Mouse (Mus musculus) retina, postnatal 7 days (tissue): ENCODE results near the gene Ndrg4.

Experiments used
- DNase-seq: peaks from one replicate; pipeline ENCODE4 v3.0.0-alpha.2; 2012; ENCODE audit warnings: low read depth, low spot score

The Ndrg4 gene

DNA sequence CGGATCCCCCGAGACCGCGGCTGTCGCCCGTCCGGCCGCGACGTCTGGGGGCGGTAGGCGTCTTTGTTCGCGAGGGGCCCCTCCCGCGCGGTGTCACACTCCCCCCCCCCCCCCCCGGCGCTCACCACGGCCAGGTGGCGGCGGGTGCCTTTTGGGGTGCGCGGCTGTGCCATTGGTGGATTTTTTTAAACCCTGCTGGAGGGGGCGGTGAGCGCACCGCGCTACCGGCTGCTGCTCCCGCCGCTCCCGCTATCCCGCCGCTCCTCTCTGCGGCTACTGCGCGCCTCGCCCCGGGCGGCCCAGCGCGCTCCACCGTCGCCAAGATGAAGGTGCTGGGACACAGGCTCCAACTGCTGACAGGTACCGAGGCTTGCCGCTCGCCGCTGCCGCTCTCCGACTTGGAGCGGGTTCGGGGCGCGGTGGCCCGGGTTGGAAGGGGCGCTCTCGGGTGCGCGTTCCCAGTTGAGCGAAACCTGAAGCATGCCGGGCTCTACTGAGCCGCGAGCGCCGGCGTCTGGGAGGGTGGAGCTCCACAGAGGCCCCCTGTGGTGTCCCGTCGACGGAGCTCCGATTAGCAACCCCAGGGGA is 1.3 kb downstream of the Ndrg4 start:
- DNase-seq = no peak

DNA sequence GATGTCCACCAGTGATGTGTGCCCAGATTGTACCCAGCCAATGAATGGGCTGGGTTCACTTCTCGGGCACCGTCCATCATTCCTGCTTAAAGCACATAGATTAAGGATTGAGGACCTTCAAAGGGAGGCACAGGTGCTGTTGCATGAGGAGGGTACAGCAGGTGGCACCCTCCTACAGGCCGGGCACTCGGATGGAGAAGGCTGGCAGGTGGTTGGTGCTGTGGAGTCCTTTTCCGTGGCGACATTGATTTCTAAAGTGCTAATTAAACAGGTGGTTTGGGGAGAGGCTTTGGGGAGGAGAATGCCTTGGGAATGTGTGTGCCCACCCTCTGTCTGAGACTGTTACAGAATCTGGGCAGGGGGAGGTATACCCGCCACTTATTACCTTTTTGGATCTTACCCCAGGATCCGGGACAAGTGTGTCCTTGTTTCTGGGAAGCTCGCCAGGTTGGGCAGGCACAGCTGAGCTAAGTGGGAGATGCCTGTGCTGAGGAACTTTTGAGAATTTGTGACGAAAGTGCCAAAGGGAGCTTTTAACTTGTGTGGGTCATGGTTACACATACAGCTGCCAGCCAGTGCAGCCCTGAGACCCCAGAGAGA is 11.4 kb downstream of the Ndrg4 start:
- no peak for DNase-seq

DNA sequence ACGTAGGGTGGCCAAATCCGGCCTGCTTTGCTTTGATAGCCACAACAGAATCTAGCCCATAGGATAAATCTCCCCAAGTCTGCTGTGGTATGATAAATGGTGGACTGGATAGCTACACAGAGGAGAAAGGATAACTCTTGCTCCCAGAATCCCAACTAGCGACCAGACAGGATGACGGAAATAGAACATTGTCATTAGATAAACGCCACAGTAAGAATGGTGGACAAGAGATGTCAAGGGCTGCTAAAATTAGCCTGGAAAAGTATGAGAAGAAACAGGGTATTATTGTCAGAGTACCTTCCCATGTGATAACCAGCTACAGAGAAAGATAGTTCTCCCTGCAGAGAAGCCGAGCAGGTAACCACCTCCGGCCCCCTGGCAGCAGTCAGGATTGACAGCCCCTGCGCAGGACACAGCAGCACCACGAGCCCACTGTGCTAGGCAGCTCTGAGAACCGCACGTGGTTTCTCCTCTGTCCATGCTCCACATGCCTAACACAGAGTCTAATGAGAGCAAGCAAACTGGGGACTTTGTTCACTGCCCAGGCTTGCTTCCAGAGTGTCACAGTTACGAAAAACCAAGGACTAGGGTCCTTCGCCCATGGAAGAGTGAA is 14.3 kb downstream of the Ndrg4 start:
- no peak for DNase-seq

DNA sequence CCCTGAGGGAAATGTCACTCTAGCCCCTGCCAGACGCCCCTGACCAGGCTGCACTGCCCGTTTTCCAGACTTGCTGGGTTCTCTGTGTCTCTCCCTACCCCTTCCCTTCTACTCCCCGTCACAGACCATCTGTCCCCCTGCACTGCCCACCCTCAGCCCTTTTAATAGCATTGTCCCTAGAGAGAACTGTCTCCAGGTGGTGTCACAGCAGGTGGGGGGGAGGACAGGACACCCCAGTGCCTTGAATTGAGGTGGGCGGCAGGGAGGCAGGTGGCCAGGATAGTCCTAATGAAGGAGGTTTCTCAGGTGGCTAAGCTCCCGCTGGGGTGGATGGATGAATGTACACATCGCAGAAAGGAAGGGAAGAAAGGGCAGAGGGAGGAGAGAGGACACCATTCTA is 17.9 kb downstream of the Ndrg4 start:
- DNase-seq = no peak

- no peak for DNase-seq
Observed at GRCm38 (mm10) chr8:95696661-95697060, 19.9 kb downstream of the Ndrg4 start.

GRCm38 (mm10) chr8:95697128-95697527 is 20.3 kb downstream of the Ndrg4 start:
- peak; percentile 85 for DNase-seq

GRCm38 (mm10) chr8:95698179-95698578 is 21.4 kb downstream of the Ndrg4 start:
- no peak for DNase-seq

DNA sequence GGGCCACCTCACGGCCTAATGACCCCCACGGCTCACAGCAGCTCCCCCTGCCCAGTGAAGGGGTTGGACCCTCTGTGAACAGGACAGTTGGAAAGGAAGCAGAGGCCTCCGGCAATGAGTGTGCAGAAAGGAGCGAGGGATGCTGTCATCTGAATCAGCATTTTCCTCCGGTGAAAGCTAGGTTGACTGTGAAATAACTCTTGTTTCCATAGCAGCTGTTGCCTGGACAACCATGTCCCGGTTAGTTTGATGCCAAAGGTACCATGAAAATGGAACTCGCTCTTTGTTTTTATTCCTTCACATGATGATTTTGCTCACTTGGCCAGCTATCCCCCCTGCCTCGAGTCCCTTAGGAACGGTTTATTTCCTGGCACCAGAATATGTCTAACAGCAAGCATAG is 23.5 kb downstream of the Ndrg4 start:
- DNase-seq = no peak

GRCm38 (mm10) chr8:95701809-95702208 is 25.0 kb downstream of the Ndrg4 start:
- DNase-seq = no peak

DNA sequence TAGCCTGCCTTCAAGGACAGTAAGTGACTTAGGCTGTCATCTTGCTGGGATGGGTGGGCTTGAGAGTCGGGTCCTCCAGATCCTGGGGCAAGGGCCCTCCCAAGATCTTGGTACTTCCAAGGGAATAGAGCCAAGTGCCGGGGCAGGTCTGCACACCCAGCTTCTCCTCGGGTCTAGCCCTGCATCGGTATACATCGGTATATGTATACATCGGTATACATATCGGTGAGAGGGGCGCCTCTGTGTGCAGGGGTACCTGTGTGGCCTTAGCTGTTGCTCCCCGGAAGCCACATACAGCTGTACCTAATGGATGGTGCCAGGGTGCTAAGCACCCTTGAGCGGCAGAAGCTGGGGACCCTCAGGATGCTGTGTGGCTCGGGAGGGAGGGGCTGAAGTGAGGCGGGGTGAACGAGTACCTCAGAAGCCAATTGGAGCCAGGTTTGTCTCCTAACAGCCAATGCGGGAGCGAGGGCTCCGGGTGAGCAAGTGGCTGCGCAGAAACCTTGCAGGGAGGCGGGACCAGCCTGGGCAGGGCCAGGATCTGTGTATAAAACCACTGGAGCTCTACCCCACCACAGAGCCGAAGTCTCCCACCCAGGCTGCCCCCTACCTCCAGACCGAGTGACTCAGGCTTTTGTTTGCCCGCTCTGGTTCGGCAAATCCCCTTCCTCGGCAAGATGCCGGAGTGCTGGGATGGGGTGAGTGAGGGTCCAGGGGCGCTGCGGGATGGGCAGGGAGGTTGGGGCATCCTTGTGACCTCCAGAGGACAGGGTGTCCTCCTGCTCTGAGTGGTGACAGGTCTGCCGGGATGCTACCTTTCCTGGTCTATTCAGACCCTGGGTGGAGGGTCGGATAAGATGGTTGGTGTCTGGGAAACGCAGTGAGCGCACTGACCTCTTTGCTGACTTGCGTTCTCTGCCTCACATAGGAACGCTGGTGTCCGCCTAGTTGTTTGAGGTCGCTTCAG is 26.0 kb downstream of the Ndrg4 start:
- peak; percentile 72 for DNase-seq

GRCm38 (mm10) chr8:95703461-95704260 is 26.9 kb downstream of the Ndrg4 start:
- DNase-seq = peak; percentile 59

DNA sequence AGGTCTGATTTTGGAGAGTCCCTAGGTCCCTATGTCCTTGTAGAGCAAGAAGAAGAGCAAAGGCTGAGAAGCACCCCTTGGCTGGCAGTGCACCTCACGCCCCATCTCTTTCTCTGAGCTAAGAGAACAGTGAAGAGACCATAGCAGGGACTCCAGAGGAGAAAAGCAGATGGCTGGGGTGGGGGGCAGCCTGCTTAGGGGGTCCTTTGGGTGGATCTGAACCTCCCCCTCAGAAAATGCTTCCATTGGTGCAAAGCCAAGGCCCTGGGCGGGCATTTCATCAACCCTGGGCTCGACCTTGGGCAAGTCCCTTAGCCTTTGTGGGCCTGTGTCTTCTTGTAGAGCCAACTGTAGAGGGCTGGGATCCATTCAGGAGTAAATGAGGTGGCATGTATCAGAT is 27.8 kb downstream of the Ndrg4 start:
- DNase-seq = no peak

DNA sequence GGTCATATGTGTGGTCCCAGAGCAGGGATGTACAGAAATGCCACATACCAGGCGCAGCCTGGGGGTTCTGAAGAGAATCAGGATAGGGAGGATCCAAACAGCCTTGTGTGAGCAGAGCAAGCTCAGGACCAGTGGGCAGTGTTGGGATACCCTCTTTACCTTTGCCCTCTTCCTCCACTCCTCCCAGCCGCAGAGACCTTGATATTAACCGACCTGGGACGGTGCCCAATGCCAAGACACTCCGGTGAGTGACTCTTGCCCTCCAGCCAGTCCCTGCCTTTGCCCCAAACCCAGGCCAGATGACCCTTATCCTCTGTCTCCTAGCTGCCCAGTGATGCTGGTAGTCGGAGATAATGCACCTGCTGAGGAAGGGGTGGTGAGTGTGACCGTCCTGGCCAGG is 32.8 kb downstream of the Ndrg4 start:
- DNase-seq = no peak

DNA sequence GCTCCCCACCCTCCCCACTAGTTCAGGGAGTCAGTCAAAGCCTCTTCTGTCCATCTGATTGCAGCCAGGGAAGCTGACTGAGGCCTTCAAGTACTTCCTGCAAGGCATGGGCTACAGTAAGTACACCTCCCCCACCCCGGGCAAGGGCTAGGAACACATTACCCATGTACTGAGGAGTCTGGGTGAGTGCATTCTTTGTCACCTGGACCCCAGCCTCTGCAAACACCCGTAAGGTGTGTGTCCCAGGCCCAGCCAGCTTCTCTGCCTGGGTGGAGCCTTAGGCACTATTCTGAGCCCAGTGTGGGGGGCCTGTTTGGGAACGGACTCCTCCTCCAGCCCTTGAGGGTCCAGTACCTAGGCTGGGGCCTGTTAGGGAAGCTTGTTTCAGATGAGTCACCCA is 34.2 kb downstream of the Ndrg4 start:
- no peak for DNase-seq

DNA sequence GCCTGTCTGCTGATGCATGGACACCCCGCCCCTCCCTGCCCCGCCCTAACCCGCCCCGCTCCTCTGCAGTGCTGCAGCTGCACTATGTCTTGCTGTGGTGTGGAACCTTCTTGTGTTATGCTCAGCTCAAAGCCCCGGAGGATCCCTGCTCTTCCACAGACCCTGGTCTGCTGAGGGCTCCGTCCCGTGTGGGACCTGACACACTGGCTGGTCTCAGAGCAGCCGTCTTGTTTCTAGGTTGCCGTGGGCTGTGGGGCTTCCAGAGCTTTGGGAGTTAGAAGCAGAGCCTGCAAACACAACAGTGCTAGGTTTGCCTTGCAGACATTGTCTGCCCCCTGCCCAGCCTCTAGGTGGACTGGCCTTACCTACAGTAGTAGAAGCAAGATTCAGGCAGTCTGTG is 35.6 kb downstream of the Ndrg4 start:
- DNase-seq = no peak

DNA sequence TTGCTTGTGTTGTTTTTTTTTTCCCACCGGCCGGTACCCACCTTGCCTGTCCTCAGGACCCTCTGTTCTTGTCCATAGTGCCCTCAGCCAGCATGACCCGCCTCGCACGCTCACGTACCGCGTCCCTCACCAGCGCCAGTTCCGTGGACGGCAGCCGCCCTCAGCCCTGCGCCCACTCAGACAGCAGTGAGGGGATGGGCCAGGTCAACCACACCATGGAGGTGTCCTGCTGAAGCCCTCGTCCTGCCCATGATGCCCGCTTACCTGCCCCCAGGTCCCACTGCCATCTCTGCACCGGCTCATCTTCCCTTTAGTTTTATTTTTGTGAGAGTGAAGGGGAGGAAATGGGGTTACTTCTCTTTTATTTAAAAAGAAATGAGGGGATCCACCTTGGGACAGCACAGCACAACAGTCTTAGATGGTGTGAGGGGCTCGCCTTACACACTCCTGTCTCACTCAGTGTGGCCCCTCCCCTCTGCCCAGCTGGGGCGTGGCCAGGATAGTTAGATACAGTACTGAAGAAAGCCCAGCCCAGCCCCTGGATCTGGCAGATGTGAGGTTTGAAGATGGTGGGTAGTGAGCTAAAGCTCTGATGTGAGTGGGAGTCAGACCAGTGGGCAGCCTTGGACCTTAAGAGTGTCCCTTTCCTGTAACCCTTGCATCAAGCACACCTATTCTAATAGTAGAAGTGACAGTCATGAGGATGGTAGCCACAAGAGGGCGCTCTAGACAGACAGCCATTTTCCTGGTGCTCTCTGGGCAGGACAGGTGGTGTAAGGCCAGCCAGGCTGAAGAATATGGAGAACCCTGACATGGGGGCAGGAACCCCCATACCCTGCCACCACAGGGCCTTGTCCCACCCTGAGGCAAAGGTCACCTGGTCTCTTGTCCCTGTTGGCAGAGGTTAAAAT is 36.6 kb downstream of the Ndrg4 start:
- DNase-seq = peak; percentile 61

DNA sequence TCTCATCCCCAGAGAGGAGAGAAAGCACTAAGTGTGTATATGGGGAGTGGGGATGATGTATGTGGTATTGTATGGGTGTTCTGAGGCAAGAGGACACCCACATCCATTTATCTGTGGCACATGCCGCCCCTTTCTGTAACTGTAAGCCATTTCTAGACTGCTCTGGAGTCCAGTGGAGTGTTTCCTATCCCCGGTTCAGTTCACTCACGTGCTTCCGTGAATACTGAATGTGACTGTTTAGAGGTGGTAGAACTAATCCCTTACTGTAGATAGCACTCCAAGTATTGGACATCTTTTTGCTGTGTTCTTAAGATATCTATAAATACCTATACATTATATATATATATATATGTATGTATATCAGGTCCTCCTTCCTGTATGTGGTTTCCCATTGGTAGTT is 37.6 kb downstream of the Ndrg4 start:
- no peak for DNase-seq

- DNase-seq = no peak
Observed at GRCm38 (mm10) chr8:95714837-95715413, 38.1 kb downstream of the Ndrg4 start.

- DNase-seq = peak; percentile 77
Observed at GRCm38 (mm10) chr8:95715676-95716531, 39.1 kb downstream of the Ndrg4 start, which contains the start of gene Setd6. Gene Setd6, plus strand, starts transcription at chr8:95715881.
